Mouse (Mus musculus) lung, postnatal 0 days (tissue): ENCODE data around the gene Zfpm1. TPM values are rescaled to one million over a fixed set of nuclear protein-coding genes. Genes with fewer than 3 reads are reported as not detected.

Experiments used
- ATAC-seq: fragments of 200-750 bp; cut with Nextera tagmentation; 2 replicates; pipeline ENCODE4 v1.8.0; 2017; ENCODE audit warnings: moderate library complexity
- DNase-seq: peaks from one replicate; pipeline ENCODE4 v3.0.0-alpha.2; 2016; ENCODE audit warnings: low spot score
- H3K27ac ChIP-seq: fragments of 300-500 bp; sonication (generic); 2 replicates; pipeline ENCODE4 v1.5.1; 2014; ENCODE audit warnings: antibody characterized with exemption, mild to moderate bottlenecking, low read length, mixed read lengths
- H3K27me3 ChIP-seq: fragments of 300-500 bp; sonication (generic); replicated peaks from 2 replicates; pipeline ENCODE4 v1.6.1; 2014; ENCODE audit warnings: low read length, mixed read lengths; ENCODE audit not compliant: insufficient read depth
- H3K36me3 ChIP-seq: fragments of 300-500 bp; sonication (generic); 2 replicates; pipeline ENCODE4 v1.6.1; 2014; ENCODE audit warnings: low read length, mixed read lengths; ENCODE audit not compliant: insufficient read depth
- H3K4me1 ChIP-seq: fragments of 300-500 bp; sonication (generic); 2 replicates; pipeline ENCODE4 v1.6.1; 2014; ENCODE audit warnings: antibody characterized with exemption, low read depth, low read length, mixed read lengths; ENCODE audit not compliant: insufficient read depth
- H3K4me2 ChIP-seq: fragments of 300-500 bp; sonication (generic); replicated peaks from 2 replicates; pipeline ENCODE4 v1.6.1; 2014; ENCODE audit warnings: low read depth, mild to moderate bottlenecking, low read length, moderate library complexity, mixed read lengths
- H3K4me3 ChIP-seq: fragments of 300-500 bp; sonication (generic); 2 replicates; pipeline ENCODE4 v1.5.1; 2014; ENCODE audit warnings: low read depth, low read length
- H3K9ac ChIP-seq: fragments of 300-500 bp; sonication (generic); replicated peaks from 2 replicates; pipeline ENCODE4 v1.6.1; 2014; ENCODE audit warnings: low read depth, mild to moderate bottlenecking
- H3K9me3 ChIP-seq: fragments of 300-500 bp; sonication (generic); 2 replicates; pipeline ENCODE4 v1.6.1; 2016; ENCODE audit warnings: low read length, mixed read lengths
- CTCF ChIP-seq: IDR thresholded peaks from 2 replicates; pipeline ENCODE4 v1.5.1; 2016; ENCODE audit warnings: antibody characterized with exemption, mild to moderate bottlenecking
- EP300 ChIP-seq: IDR thresholded peaks from 2 replicates; pipeline ENCODE4 v1.6.1; 2016; ENCODE audit warnings: antibody characterized with exemption, mild to moderate bottlenecking, control low read depth
- WGBS: fragments of 180-500 bp; shearing (Covaris S2); extraction: QIAGEN DNeasy Blood & Tissue Kit; methylation state at CpG from one replicate; pipeline ENCODE4 v1.1.7; 2014; 5-methylcytosine and 5-hydroxymethylcytosine counted together
- polyA plus RNA-seq: library from polyadenylated mRNA; unstranded; fragments of >200 nt; fragmentation: Nextera tagmentation; extraction: Ambion mirVana; gene quantifications from 2 replicates; pipeline ENCODE4 v1.2.1, GENCODE M21; 2015

The Zfpm1 gene
- polyA plus RNA-seq, 1 experiment from 2014 or later = 1.7 TPM

- H3K9me3 ChIP-seq = no peaks in the 10 kb centered on the region
- TF ChIP-seq EP300 = no peak
- TF ChIP-seq CTCF = no peak
- H3K27me3 ChIP-seq = no peaks in the 10 kb centered on the region
- H3K36me3 ChIP-seq = no peaks in the 10 kb centered on the region
- 58% methylated on average over 9 of the region's 10 CpGs for WGBS
- H3K9ac ChIP-seq = no peak overlapping the region
- peak overlapping the region; percentile 61; the same call in 1 of the 2 replicates for H3K27ac ChIP-seq
- ATAC-seq = no peak
- DNase-seq = no peak
- H3K4me2 ChIP-seq = no peak overlapping the region
- no peak overlapping the region for H3K4me3 ChIP-seq
- peaks cover 4% of the 10 kb centered on the region; the same call in 1 of the 2 replicates for H3K4me1 ChIP-seq
Observed at GRCm38 (mm10) chr8:122293484-122293883, 11.5 kb downstream of the Zfpm1 start.

- H3K4me1 ChIP-seq = peaks cover 4% of the 10 kb centered on the region; the same call in 1 of the 2 replicates
Observed at GRCm38 (mm10) chr8:122294273-122294683, 12.3 kb downstream of the Zfpm1 start.

GRCm38 (mm10) chr8:122295389-122295788, 13.4 kb downstream of the Zfpm1 start:
- Histone ChIP-seq H3K4me3 (no peak overlapping the region), H3K9me3 (no peaks in the 10 kb centered on the region), H3K36me3 (no peaks in the 10 kb centered on the region), H3K27ac (0 out of 2 replicates have a peak overlapping the region, but pooled peaks have one; percentile 6), H3K9ac (no peak overlapping the region), H3K27me3 (no peaks in the 10 kb centered on the region), H3K4me1 (peaks cover 6% of the 10 kb centered on the region; the same call in 1 of the 2 replicates), H3K4me2 (no peak overlapping the region)
- 51% methylated on average over 9 of the region's 9 CpGs for WGBS
- no peak for TF ChIP-seq CTCF
- TF ChIP-seq EP300 = no peak
- DNase-seq = no peak
- no peak for ATAC-seq

More at GRCm38 (mm10) chr8:122294273-122294683, 12.3 kb downstream of the Zfpm1 start:
- H3K36me3 ChIP-seq = no peaks in the 10 kb centered on the region
- H3K9ac ChIP-seq = no peak overlapping the region
- WGBS = 8% methylated on average over 7 of the region's 7 CpGs
- peak overlapping the region; percentile 6; the same call in 1 of the 2 replicates for H3K27ac ChIP-seq
- H3K9me3 ChIP-seq = no peaks in the 10 kb centered on the region
- no peaks in the 10 kb centered on the region for H3K27me3 ChIP-seq
- H3K4me3 ChIP-seq = no peak overlapping the region
- DNase-seq = peak; percentile 97
- TF ChIP-seq EP300 (peak; percentile 63; the same call in 1 of the 2 replicates), CTCF (no peak)
- no peak overlapping the region for H3K4me2 ChIP-seq
- peak; percentile 97 for ATAC-seq

GRCm38 (mm10) chr8:122296173-122297001, 14.4 kb downstream of the Zfpm1 start:
- peaks cover 6% of the 10 kb centered on the region; the same call in 1 of the 2 replicates for H3K4me1 ChIP-seq
- no peaks in the 10 kb centered on the region for H3K27me3 ChIP-seq
- H3K9me3 ChIP-seq = no peaks in the 10 kb centered on the region
- DNase-seq (peak; percentile 72), ATAC-seq (no peak)
- no peak overlapping the region for H3K27ac ChIP-seq
- no peak for TF ChIP-seq EP300
- no peak for TF ChIP-seq CTCF
- WGBS = 33% methylated on average over 24 of the region's 24 CpGs
- no peak overlapping the region for H3K9ac ChIP-seq
- no peaks in the 10 kb centered on the region for H3K36me3 ChIP-seq
- H3K4me3 ChIP-seq = no peak overlapping the region
- no peak overlapping the region for H3K4me2 ChIP-seq

GRCm38 (mm10) chr8:122299581-122300254, 17.8 kb downstream of the Zfpm1 start:
- Histone ChIP-seq H3K9ac (no peak overlapping the region), H3K27me3 (no peaks in the 10 kb centered on the region), H3K36me3 (no peaks in the 10 kb centered on the region), H3K9me3 (no peaks in the 10 kb centered on the region), H3K4me1 (peaks cover 6% of the 10 kb centered on the region; the same call in 1 of the 2 replicates), H3K4me2 (no peak overlapping the region), H3K27ac (no peak overlapping the region), H3K4me3 (no peak overlapping the region)
- 68% methylated on average over 15 of the region's 16 CpGs for WGBS
- DNase-seq (no peak), ATAC-seq (no peak)
- TF ChIP-seq EP300 (no peak), CTCF (no peak)

GRCm38 (mm10) chr8:122301081-122301480, 19.1 kb downstream of the Zfpm1 start:
- peaks cover 6% of the 10 kb centered on the region; the same call in 1 of the 2 replicates for H3K4me1 ChIP-seq
- H3K4me2 ChIP-seq = no peak overlapping the region
- H3K27me3 ChIP-seq = no peaks in the 10 kb centered on the region
- H3K27ac ChIP-seq = no peak overlapping the region
- H3K9me3 ChIP-seq = no peaks in the 10 kb centered on the region
- no peak overlapping the region for H3K9ac ChIP-seq
- H3K4me3 ChIP-seq = no peak overlapping the region
- 80% methylated on average over 13 of the region's 13 CpGs for WGBS
- no peaks in the 10 kb centered on the region for H3K36me3 ChIP-seq
- ATAC-seq (no peak), DNase-seq (no peak)
- TF ChIP-seq EP300 = no peak
- TF ChIP-seq CTCF = no peak
